Mouse (Mus musculus): ENCODE data around the gene Ppp1r9b.

DNA sequence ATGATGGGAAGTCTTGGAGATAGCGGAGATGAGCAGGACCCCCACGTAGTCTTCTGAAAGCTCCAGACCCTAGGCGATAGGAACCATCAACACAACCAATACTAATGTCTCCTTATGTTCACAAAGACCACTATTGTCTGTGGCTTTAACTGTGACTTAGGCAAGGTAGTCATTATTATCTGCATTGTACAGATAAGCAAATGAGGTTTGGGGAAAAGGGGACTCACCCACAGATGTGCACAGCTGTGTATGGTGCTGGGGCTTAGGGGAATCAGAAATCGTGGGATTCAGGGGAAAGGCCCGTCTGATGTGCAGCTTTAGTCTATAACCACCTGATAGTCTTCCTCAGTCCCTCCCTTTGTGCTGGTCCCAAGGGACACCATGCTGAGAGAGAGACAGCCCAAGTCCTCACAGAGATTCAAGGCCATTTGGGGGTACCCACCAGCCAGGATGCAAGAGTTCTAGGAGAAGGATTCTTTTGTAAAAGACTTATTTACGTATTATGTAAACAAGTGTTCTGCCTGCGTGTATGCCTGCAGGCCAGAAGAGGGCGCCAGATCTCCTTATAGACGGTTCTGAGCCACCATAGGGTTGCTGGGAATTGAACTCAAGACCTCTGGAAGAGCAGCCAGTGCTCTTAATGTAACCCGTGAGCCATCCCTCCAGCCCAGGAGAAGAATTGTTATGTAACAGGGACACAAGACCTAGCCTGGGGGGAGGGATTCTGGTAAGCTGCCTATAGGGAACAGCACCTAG is 31.6 kb downstream of the Ppp1r9b start:
- TF ChIP-seq GATA1 (IDR thresholded peaks at IDR 0.05; ENCODE audit: low read length) (no peak), TAL1 (IDR thresholded peaks at IDR 0.05; ENCODE audit: low read length) (no peak)
